Mouse (Mus musculus): ENCODE measurements around the gene Plac9b. TPM values are rescaled to one million over a fixed set of nuclear protein-coding genes. Genes with fewer than 3 reads are reported as not detected.
"Not testable (repeated sequence)": the region's sequence is repeated elsewhere in the genome, so short reads cannot be mapped to it uniquely, and the experiment has no call there.

Gene Plac9b
- 6.7 and 7.7 TPM in 2 replicates for polyA plus RNA-seq (2015; fragmentation: Nextera tagmentation; extraction: Ambion mirVana)

GRCm38 (mm10) chr14:26182380-26182779 is at the start of gene Plac9b:
Gene Plac9b (minus strand): TSS chr14:26182480.
- H3K36me3 ChIP-seq; H3K9me3 ChIP-seq; ATAC-seq (replicated peaks); H3K4me3 ChIP-seq; H3K4me1 ChIP-seq; H3K9ac ChIP-seq (replicated peaks); H3K4me2 ChIP-seq (replicated peaks); H3K27me3 ChIP-seq; H3K27ac ChIP-seq (replicated peaks): not testable (repeated sequence)
- WGBS: no CpG with 5 or more reads among the region's 10 CpGs

GRCm38 (mm10) chr14:26216233-26217000 is 34.1 kb upstream of the Plac9b start:
- WGBS: no CpG with 5 or more reads among the region's 5 CpGs
- ATAC-seq (replicated peaks); H3K9ac ChIP-seq (replicated peaks); H3K27me3 ChIP-seq; H3K4me1 ChIP-seq; H3K4me3 ChIP-seq; H3K4me2 ChIP-seq (replicated peaks); H3K36me3 ChIP-seq; H3K9me3 ChIP-seq; H3K27ac ChIP-seq (replicated peaks): not testable (repeated sequence)

- not testable (repeated sequence) for H3K4me1 ChIP-seq; H3K4me2 ChIP-seq (replicated peaks); H3K9me3 ChIP-seq; H3K9ac ChIP-seq (replicated peaks); H3K4me3 ChIP-seq; H3K27me3 ChIP-seq; H3K27ac ChIP-seq (replicated peaks); H3K36me3 ChIP-seq
- no CpG with 5 or more reads among the region's 10 CpGs for WGBS
- peak; percentile 80; the same call in 1 of the 2 replicates for ATAC-seq (replicated peaks)
Measured at GRCm38 (mm10) chr14:26206926-26207247, 24.6 kb upstream of the Plac9b start, which contains the start of gene Tmem254b. Gene Tmem254b (minus strand): TSS chr14:26207041.

- not testable (repeated sequence) for H3K36me3 ChIP-seq; H3K4me1 ChIP-seq; H3K27ac ChIP-seq (replicated peaks); H3K9me3 ChIP-seq; H3K4me3 ChIP-seq; H3K27me3 ChIP-seq; H3K9ac ChIP-seq (replicated peaks); H3K4me2 ChIP-seq (replicated peaks)
- ATAC-seq (replicated peaks): peak; percentile 88
- WGBS: no CpG with 5 or more reads among the region's 44 CpGs
Measured at GRCm38 (mm10) chr14:26206197-26206925, 24.1 kb upstream of the Plac9b start.

GRCm38 (mm10) chr14:26197851-26198250 is 15.6 kb upstream of the Plac9b start:
- not testable (repeated sequence) for ATAC-seq (replicated peaks); H3K9ac ChIP-seq (replicated peaks); H3K4me2 ChIP-seq (replicated peaks); H3K36me3 ChIP-seq; H3K27ac ChIP-seq (replicated peaks); H3K4me3 ChIP-seq; H3K4me1 ChIP-seq; H3K27me3 ChIP-seq; H3K9me3 ChIP-seq
- WGBS: no CpG with 5 or more reads among the region's 3 CpGs

- WGBS: no CpG with 5 or more reads among the region's 8 CpGs
- H3K4me2 ChIP-seq (replicated peaks); ATAC-seq (replicated peaks); H3K9me3 ChIP-seq; H3K27ac ChIP-seq (replicated peaks); H3K4me1 ChIP-seq; H3K36me3 ChIP-seq; H3K27me3 ChIP-seq; H3K4me3 ChIP-seq; H3K9ac ChIP-seq (replicated peaks): not testable (repeated sequence)
Measured at GRCm38 (mm10) chr14:26188361-26188760, 6.1 kb upstream of the Plac9b start.

GRCm38 (mm10) chr14:26186638-26187037 is 4.4 kb upstream of the Plac9b start:
- not testable (repeated sequence) for H3K9me3 ChIP-seq; ATAC-seq (replicated peaks); H3K27me3 ChIP-seq; H3K36me3 ChIP-seq; H3K4me2 ChIP-seq (replicated peaks); H3K4me1 ChIP-seq; H3K9ac ChIP-seq (replicated peaks); H3K27ac ChIP-seq (replicated peaks); H3K4me3 ChIP-seq
- WGBS: no CpG with 5 or more reads among the region's 9 CpGs

GRCm38 (mm10) chr14:26181660-26182059 is 620 bp downstream of the Plac9b start:
- no CpG with 5 or more reads among the region's 10 CpGs for WGBS

GRCm38 (mm10) chr14:26175028-26175427 is 7.3 kb downstream of the Plac9b start:
- not testable (repeated sequence) for H3K4me2 ChIP-seq (replicated peaks); H3K27me3 ChIP-seq; H3K4me1 ChIP-seq; H3K27ac ChIP-seq (replicated peaks); ATAC-seq (replicated peaks); H3K9ac ChIP-seq (replicated peaks); H3K9me3 ChIP-seq; H3K36me3 ChIP-seq; H3K4me3 ChIP-seq
- WGBS: no CpG with 5 or more reads among the region's 6 CpGs

More at GRCm38 (mm10) chr14:26181660-26182059, 620 bp downstream of the Plac9b start:
- not testable (repeated sequence) for H3K27me3 ChIP-seq; H3K36me3 ChIP-seq; ATAC-seq (replicated peaks); H3K4me3 ChIP-seq; H3K9me3 ChIP-seq; H3K4me1 ChIP-seq; H3K9ac ChIP-seq (replicated peaks); H3K4me2 ChIP-seq (replicated peaks); H3K27ac ChIP-seq (replicated peaks)

- not testable (repeated sequence) for H3K4me2 ChIP-seq (replicated peaks); H3K27me3 ChIP-seq; H3K36me3 ChIP-seq; H3K4me3 ChIP-seq; H3K27ac ChIP-seq (replicated peaks); H3K9me3 ChIP-seq; H3K9ac ChIP-seq (replicated peaks); ATAC-seq (replicated peaks); H3K4me1 ChIP-seq
- no CpG with 5 or more reads among the region's 3 CpGs for WGBS
Measured at GRCm38 (mm10) chr14:26173955-26174354, 8.3 kb downstream of the Plac9b start.

- H3K9me3 ChIP-seq; ATAC-seq (replicated peaks); H3K27ac ChIP-seq (replicated peaks); H3K27me3 ChIP-seq; H3K4me2 ChIP-seq (replicated peaks); H3K36me3 ChIP-seq; H3K4me3 ChIP-seq; H3K9ac ChIP-seq (replicated peaks); H3K4me1 ChIP-seq: not testable (repeated sequence)
- no CpG with 5 or more reads among the region's 12 CpGs for WGBS
Measured at GRCm38 (mm10) chr14:26165266-26165665, 17.0 kb downstream of the Plac9b start.

- not testable (repeated sequence) for ATAC-seq (replicated peaks); H3K4me2 ChIP-seq (replicated peaks); H3K4me3 ChIP-seq; H3K4me1 ChIP-seq; H3K27ac ChIP-seq (replicated peaks); H3K36me3 ChIP-seq; H3K9me3 ChIP-seq; H3K9ac ChIP-seq (replicated peaks); H3K27me3 ChIP-seq
- no CpG with 5 or more reads among the region's 5 CpGs for WGBS
Measured at GRCm38 (mm10) chr14:26162423-26162822, 19.9 kb downstream of the Plac9b start.

Data from forebrain, embryonic 15.5 days (tissue).